Mouse (Mus musculus) ZHBTc4 (cell line): ENCODE measurements around the gene Ggta1.

Experiments
- DNase-seq: peaks from one replicate; pipeline ENCODE4 v3.0.0-alpha.2; 2011; ENCODE audit warnings: low read depth, low spot score

The Ggta1 gene

GRCm38 (mm10) chr2:35491151-35491550 lies 28.1 kb upstream of the Ggta1 start:
- DNase-seq: peak; percentile 37

GRCm38 (mm10) chr2:35490458-35491111 lies 27.6 kb upstream of the Ggta1 start:
- DNase-seq: peak; percentile 77

- peak; percentile 93 for DNase-seq
Observed at GRCm38 (mm10) chr2:35487700-35488099, 24.7 kb upstream of the Ggta1 start.

- peak; percentile 64 for DNase-seq
Observed at GRCm38 (mm10) chr2:35486981-35487655, 24.1 kb upstream of the Ggta1 start.

GRCm38 (mm10) chr2:35484102-35484501 lies 21.1 kb upstream of the Ggta1 start:
- no peak for DNase-seq

- DNase-seq: no peak
Observed at GRCm38 (mm10) chr2:35483402-35483801, 20.4 kb upstream of the Ggta1 start.

- DNase-seq: peak; percentile 28
Observed at GRCm38 (mm10) chr2:35481322-35481990, 18.4 kb upstream of the Ggta1 start.

GRCm38 (mm10) chr2:35480073-35480472 lies 17.0 kb upstream of the Ggta1 start:
- DNase-seq: no peak

GRCm38 (mm10) chr2:35478812-35479122 lies 15.7 kb upstream of the Ggta1 start:
- DNase-seq: no peak

GRCm38 (mm10) chr2:35477999-35478811 lies 15.2 kb upstream of the Ggta1 start:
- DNase-seq: no peak

- no peak for DNase-seq
Observed at GRCm38 (mm10) chr2:35477321-35477720, 14.3 kb upstream of the Ggta1 start.

GRCm38 (mm10) chr2:35474916-35475315 lies 11.9 kb upstream of the Ggta1 start:
- DNase-seq: no peak

GRCm38 (mm10) chr2:35469266-35469665 lies 6.2 kb upstream of the Ggta1 start:
- DNase-seq: no peak

GRCm38 (mm10) chr2:35468276-35468675 lies 5.2 kb upstream of the Ggta1 start:
- DNase-seq: no peak

- DNase-seq: no peak
Observed at GRCm38 (mm10) chr2:35467855-35468254, 4.8 kb upstream of the Ggta1 start.

- no peak for DNase-seq
Observed at GRCm38 (mm10) chr2:35465677-35466076, 2.6 kb upstream of the Ggta1 start.

GRCm38 (mm10) chr2:35464548-35464947 lies 1.5 kb upstream of the Ggta1 start:
- no peak for DNase-seq

GRCm38 (mm10) chr2:35464089-35464534 lies 1.1 kb upstream of the Ggta1 start:
- peak; percentile 51 for DNase-seq

GRCm38 (mm10) chr2:35463372-35464088 lies 499 bp upstream of the Ggta1 start:
- DNase-seq: peak; percentile 97

GRCm38 (mm10) chr2:35461971-35462787 lies 852 bp downstream of the Ggta1 start:
- peak; percentile 76 for DNase-seq
